Mouse (Mus musculus) layer of hippocampus, postnatal 25 days (tissue): Measurements from ENCODE around the gene Wwox. TPM values are rescaled to one million over a fixed set of nuclear protein-coding genes. Genes with fewer than 3 reads are reported as not detected.

Source experiments
- DNase-seq, 2 experiments: peaks; one replicate each; pipeline ENCODE4 v3.0.0; 2022; ENCODE audit warnings: mixed read lengths in 2 of 2, low spot score in 1 of 2; ENCODE audit errors: extremely low spot score in 1 of 2
- total RNA-seq, 2 experiments: library from RNA; stranded (reverse); gene quantifications; 2 replicates each; pipeline ENCODE4 v1.2.3; 2021

The Wwox gene
- total RNA-seq = 10 to 100 TPM; 11.4 to 11.9 TPM

DNA sequence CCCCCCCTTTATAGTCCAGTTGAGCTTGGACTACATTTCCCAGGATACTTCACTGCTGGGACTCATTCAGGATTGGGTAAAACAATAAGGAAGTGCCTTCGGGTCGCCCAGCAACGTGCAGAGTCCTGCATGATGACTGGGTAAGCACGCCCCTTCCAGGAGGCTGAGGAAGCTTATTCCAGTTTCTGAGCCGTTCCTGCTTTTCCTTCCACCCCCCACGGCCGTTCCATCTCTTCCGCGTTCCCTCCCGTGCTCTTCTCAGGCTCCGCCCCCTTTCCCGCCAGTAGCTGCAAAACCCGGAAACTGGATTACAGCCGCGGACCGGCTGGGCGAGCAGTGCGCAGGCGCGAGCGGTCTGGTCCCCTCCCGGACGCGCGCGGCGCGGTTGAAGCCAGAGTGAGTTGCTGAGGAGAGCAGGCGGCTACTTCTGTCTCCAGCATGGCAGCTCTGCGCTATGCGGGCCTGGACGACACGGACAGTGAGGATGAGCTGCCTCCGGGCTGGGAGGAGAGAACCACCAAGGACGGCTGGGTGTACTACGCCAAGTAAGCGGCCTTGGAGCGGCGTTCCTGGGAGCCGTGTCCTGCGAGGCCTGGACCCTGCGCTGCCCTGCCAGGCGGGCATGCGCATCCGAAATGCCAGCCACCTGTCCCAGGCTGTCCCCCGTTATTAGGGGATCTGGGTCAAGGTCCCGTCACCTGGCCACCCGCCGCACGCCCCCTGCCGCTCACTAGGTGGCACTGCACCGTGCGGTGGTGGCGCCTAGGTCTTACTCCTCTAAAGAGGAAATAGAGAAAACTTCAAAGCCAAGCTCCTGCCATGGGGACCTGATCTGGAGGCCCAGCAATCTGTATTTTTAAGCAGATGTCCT lies at the start of gene Wwox:
Gene Wwox, plus strand, starts transcription at position 322 of the 871 bp plus-strand sequence.
- DNase-seq = peak; percentile 100

DNA sequence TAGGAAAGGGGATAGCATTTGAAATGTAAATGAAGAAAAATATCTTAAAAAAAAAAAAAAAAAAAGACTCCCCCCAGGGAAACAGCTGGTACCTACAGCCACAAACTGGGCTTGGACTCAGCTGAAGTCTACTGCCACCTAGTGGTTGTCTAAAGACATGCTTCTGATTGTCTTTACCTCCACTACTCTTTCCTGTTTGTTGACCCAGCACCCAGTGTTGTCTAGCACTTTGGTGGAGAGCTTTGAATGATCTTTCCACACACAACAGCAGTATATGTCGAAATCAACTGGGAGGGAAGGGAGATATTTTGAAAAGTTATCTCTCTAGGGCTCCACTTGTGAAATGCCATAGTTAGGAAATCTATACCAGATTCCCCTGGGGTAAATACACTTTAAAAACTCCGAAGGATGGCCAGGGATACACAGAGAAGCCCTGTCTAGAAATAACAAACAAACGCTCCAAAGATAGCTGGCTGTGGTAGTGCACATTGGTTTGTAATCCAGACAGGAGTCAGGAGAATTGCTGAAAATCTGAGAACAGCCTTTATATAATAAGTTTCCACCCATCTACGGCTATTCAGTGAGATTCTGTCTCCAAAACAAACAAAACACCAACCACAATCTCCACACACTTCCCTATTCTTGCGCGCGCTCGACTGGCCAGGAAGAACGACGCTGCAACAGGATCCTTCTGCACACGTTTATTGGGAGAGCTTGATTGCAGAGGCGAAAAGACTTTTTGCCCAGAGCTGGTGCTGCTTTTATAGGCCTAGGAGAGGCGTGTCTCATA lies 48.8 kb upstream of the Wwox start:
- no peak for DNase-seq

DNA sequence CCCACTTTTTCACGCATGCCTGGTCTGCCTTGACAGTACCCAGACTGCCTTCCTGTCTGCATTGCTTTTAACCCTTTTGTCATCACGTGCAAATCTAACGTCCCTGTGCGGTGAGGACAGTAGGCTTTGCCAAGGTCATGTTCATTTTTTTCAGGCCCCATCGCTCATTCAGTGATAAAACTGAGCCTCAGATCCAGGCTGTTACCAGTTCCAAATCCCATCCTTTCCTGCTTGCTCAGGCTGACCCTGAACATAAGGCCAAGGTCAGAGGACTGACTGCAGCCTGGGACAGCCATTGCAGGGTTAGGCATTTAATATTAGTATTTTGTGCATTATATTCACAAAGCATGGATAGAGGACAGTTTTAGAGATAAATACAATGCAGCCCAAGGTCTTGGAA lies 41.1 kb upstream of the Wwox start:
- DNase-seq = no peak

DNA sequence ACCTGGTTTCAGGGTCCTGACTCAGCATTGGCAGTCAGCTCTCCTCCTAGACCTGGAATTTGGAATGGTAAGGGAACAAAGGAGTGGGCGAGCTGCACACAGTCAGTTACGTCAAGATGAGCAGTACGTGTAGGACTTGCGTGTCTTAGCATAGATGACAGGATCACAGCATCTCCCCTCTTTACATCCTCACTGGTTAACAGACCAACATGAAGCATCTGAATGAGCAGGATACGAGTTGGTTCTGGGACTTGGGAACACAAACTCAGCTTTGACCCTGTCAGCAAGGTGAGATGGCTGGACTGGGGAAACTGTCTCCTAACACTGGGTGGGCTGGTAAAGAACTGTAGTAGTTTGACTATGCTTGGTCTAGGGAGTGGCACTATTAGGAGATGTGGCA lies 40.2 kb upstream of the Wwox start:
- no peak for DNase-seq

DNA sequence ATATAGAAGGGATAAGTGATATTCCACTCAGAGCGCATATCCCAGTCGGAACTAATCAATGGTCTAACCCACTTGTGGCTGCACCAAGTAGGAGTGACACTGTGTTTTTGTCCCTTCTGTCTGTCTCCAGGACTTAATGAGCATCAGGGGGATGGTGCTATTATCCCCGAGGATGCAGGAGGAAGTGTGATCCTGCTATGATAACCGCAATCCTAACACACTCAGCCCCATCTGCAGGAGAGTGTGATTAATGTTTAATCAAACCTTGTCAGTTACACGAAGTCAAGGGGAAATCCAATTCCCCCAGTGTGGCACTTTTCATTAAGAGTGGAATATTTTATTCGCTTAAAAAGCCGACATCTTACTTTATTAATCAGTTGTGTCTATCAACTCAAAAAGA lies 37.8 kb upstream of the Wwox start:
- DNase-seq = no peak

DNA sequence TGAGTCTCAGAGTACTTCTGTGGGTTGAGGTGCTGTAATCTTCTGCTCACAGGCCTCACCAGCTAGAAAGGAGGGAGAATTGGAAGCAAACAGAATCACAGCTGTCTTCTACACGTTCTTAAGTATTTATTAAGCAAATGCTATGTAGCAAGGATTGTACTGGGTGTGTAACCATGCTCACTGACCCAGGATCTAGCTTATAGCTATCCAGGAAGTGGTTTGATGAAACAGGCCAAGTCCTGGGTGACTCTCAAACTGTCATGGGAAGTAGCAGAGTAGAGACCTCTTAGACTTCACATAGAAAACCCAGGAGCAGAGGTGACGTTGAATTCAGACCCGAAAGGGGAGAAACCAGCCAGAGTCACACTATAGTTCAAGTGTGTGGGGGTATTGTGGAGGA lies 28.0 kb upstream of the Wwox start:
- DNase-seq = no peak

DNA sequence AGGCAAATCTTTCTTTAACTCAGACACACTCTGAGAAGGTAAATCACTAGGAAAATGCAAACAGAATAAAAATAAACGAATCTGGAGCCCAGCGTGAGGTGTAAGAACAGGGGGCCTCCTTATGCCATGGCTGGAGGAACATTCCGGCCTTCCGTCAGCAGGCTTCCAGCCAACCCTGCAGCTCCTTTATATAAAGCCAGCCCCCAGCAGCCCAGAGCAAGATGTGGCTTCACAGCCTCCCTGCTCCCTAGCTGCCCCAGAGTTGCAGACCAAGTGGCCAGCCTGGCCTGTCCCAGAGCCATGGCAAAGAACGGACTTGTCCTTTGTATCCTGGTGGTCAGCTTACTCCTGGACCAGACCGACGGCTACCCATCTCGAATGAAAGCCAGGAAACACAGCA lies 21.7 kb upstream of the Wwox start, which contains the start of gene Clec3a:
Gene Clec3a, plus strand, starts transcription at position 301 of the 400 bp plus-strand sequence.
- DNase-seq = no peak

DNA sequence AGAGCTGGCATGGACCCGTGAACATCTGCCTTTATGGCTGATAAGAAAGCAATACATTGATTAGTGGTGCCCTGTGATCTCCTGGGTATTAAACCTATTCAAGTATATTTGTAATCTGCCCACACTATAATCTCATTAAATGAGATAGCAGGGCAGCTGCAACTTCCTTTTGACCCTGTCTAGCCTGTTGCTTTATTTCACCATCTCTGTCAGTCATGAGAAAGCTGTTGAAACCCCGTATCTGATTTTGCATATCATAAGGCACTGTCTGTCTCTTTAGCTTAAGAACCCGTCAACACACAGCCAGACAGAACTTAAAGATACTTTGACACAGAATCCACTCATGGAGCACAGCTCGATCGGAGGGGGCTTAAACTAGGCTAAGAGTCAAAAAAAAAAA lies 21.0 kb upstream of the Wwox start:
- no peak for DNase-seq

DNA sequence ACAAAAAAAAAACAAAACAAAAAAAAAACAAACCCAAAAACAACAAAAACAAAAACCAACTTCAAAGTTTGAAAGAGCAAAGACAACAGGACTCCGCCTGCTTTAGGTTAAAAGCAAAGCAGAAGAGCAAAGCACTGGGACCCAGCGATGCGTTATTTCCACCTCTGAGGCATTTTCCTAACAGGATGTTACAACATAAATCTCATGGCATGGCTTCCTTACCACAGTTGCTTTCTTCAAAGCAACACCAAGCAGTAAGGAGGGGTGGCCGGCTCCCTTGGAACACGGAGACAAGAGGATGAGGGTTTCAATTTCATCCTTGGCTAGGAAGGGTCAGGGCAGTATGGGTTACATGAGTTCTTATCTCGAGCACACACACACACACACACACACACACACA lies 20.6 kb upstream of the Wwox start:
- DNase-seq = no peak

DNA sequence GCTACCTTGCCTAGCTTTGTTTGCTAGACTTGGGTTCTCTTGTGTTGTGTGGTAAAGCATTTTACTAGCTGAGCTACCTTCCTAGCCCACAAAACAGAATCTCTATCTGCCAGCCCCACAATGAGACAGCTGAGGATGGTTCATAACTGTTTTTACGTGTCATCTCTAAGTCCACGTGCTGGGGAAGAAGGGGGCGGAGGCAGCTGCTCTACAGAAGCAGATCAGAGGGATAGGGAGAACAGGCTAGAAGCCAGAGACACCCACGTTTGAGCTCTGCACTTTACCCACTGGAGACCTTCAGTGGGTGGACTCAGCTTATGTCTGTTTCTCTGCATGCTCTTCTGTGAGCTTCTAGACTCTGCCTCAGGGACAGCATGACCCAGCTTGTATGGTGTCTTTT lies 17.9 kb upstream of the Wwox start:
- no peak for DNase-seq

DNA sequence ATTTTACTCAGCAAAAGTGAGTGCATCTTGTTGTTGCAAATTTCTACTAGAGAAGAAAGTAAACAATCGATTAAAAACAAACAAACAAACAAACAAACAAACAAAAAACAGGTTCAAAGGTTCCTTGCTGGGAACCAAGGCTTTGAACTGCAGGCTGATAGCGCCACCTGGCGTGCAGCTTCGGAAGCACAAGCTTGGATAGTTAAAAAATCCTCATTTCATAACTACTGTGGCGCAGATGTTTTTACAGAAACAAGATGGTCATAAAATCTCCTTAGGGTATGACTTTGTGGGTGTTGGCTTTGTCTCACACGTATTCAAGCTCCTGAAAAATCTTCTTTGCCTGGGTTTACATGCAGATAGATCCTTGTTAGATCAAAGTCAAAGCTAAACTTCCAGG lies 1.2 kb upstream of the Wwox start:
- DNase-seq = peak; percentile 50 to 84

DNA sequence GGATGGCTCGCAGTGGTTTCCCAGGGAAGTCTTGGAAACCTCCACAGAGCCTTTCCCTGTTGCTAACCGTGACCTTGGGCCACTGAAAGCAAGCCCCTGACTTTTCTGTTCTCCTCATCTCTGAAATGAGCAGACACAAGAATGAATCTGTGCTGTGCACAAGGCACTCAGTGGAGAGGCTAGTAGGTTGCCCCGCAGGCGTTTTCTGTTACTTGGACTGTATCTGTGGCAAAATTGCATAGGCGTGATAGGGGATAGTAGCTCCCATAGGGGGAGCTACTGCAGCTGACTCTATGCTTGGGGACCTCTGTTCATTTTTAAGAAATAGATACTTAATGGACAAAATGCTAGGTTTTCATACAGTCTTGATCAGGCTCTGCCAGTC lies 742 bp downstream of the Wwox start:
- DNase-seq = no peak

DNA sequence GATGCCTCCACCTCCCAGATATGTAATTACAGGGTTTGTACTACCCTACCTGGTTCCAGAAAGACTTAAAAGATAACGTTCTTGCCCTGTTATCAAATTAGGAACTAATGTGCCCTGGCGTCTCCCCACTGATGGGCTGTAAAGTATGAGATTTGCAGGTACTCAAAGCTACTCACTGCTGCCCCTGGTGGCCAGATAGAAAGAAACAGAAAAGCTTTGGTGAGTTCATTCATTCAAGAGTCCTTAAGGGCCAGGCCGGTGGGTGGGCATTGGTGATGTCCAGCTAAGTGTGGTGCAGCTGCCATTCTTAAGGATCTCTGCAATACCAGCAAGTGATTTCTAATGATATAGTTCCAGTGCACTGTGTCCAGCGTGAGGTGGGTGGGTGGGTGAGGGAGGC lies 2.2 kb downstream of the Wwox start:
- peak in 1 of 2 experiments; percentile 37 for DNase-seq

DNA sequence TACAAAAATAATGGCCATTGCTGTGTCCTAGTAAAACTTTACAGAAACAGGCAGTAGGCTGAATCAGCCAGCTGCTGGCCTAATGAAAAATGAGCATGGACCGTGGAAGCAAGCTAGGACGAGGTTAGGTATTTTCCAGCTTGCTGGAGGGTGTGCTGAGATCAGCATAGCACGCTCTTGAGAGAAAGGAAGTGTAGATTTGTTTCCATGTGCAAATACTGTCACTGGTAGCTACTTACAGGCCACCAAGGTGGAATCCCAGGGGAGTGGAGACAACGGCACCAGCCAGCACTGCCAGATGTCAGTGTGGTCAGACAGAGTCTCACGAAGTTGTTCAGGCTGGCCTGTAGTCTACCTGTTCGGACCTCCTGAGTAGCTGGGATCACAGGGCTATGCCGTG lies 7.4 kb downstream of the Wwox start:
- DNase-seq = no peak

DNA sequence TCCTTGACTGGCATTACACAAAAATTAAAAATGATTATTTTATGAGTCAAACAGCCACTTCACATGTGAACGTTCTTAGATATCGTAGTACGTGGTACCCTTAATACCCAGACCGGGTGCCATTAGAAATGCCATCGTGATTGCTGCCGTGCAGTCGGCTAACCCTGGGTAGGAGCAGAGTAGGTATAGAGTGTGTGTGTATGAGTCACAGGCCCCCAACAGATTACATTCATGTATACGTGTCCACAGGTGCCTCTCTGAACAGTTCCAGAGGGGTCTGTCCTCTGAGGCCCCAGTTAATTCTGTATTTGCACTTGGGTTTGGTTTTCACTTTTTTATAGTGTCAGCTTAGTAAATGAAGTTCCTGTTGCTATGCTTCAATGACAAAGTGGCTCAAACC lies 12.8 kb downstream of the Wwox start:
- no peak for DNase-seq

DNA sequence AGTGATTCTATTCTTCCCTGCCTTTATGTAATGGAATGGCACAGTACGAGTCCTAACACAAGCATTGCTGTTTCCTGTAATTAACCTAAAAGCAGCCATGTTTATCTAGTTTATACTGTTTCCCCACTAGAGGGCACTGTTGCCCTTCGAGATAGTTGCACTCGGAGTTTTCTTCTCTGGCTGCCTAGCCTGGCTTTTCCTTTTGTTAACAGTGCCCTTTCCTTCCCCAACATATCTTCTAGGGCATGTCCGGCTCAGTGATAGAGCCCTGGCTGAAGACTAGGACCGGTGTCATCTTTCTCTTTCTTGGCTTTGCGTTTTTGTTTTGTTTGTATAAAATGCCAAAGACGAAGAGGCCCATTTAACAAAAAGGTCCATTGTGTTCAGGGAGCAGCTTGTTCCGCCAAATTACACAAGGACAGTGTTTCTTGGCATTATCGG lies 13.3 kb downstream of the Wwox start:
- peak; percentile 42 to 66 for DNase-seq

DNA sequence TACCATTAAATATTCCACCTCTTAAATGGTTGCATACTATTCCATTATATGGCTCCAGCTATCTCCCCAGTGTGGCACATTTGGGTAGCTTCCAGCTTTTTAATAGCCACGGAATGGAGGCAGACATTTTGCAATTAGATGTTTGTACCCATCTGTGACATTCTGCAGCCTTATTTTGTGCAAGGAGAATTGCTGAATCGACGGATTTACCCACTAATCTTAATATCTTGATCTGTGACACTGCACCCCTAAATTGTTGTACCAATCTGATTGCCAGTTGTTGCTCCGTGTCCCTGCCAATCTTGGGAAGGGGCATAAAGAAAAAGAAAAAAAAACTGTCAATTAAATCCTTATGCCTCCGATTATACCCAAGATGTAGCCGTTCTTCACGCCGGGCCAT lies 15.8 kb downstream of the Wwox start:
- DNase-seq = no peak

DNA sequence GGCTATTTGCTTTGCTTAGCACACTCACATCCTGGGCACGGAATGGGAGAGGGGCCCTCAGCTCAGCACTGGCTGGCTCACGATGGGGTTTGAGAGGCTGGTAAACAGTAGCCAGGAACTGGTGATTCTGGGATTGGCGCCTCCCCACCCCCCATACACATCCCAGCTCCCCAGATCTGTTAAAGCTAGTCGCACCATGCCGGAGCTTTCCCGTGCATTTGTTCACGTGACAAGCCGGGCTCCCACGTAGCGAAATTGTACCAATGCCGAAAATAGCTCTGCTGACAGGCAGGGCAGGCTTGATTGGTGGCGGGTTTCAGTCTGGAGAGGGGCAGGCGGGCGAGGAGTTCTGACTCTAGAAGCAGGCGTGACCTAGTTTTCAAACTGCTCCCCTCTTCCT lies 16.5 kb downstream of the Wwox start:
- DNase-seq = no peak

DNA sequence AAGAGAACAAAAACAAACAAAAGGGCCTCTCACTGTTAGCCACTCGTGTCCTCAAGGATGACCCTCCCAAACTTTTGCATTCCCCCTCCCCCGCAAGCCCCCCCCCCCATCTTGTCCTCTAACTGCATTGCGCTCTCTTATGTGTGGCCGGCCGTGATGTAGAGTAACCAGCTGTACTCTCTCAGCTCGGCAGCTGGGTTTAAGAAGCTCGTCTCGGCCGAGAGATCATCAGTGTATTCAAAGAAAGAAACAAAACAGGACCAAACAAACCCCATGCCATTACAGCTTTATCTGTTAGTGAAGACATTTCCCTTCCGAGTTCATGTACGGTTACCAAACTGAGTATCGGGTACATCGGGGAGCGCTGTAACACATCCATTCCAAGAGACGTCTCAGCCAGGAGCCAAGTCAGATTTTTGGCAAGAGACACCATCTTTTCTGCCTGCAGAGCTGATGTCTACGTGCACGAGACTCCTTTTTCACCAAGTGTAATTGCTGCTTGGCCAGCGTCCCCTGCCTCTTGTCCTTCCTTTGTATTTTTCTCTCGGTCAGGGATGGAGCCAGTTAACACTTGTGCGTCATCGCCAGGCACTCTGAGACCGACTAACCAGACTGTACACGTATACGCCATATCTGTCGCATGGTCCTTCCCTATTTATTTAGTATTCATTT lies 18.8 kb downstream of the Wwox start:
- DNase-seq = no peak

DNA sequence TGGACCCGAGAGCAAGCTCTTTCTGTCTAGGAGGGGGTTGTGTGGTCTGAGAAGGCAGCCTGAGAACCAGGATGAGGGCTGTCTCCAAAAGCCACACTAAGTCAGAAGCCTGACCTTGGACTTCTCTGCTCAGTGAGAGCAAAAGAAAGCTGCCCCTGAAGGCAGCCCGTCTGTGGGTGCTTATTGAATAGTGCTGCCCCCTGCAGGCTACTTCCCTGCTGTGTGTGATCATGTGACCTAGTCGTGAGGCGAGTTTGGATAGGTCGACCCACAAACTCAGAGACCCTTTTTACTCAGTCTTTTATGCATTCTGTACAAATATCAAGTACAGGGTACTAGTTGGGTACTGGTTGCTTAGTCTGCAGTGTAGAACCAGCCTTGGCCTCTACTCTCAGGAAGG lies 21.1 kb downstream of the Wwox start:
- DNase-seq = no peak

DNA sequence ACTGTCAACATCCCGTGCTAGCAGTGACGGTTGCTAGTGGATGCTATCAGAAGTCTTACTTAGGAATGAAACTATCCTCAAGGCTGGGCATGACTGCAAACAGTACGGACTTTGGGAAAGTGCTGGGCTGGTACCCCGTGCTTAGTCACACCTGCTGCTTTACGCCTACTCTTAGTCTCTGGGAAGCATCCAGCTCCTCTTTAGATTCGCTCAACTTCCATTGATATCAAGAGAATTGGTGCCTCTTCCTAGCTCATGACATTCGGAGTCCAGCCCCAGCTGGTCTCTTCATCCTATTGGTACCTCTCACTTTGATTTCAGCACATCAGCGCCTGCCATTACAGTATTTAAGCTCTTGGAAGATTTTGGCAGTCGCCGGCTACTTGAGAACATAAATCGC lies 23.1 kb downstream of the Wwox start:
- no peak for DNase-seq
